Mouse (Mus musculus): ENCODE data around the gene Ppard.
A peak's percentile ranks its signal among the peaks of the same experiment; 100 is the strongest.

Gene Ppard

DNA sequence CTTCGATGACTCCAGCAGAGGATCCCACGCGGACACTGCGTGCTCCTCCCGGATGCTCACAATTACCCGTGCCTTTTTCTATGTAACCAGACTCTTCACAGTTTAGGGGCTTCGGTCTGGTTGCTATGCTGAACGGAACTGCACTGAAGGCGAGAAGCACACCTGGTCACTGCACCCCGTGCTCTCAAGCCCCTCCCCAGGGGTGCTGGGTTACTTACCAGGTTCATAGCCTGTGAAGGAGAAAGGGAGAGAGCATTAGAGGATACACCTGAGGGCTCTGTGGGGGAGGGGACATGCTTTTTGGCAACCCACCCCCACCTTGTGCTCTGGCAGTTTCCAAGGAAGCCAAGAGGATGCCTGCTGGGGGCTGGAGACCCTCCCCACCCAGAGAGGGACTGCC is 102.8 kb downstream of the Ppard start:
- DNase-seq (ENCODE audit: low read depth, low spot score): no peak

DNA sequence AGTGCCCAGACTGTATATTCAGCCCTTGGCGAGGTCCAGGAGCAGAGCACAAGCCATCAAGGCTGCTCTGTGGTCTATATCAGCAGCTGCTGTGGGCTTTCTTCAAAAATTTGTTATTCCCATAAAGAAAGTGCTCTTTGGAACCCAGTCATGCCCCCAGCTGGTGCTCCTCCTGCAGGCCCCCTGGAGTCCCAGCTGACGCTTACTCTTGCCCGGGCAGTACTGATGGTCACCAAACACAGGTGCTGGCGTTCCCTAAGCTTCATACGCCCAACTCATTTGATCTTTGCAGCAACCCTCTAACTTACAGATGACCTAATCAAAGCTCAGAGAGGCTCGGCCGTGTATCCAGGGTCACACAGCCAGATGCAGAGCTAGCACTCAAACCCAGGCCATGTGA is 105.0 kb downstream of the Ppard start:
- no peak for DNase-seq (ENCODE audit: low read depth, low spot score)

DNA sequence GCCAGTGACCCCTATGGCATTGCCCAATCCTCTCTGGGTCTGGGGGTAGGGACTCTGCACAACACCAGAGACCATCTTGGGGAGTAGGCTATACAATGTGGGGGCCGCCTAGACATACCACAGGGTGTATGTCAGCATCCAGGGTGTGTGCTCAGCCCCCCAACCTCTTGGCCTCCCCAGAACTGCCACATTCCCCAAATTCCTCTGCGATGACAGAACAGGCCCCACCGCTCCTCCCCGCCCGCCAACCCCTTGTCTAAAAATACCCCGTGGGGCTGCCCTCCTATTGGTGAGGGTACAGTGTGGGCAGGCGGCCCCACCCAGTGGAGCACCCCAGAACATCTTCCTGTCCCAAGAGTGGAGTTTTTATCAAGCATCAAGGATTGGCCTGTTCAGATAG is 108.1 kb downstream of the Ppard start:
- no peak for DNase-seq (ENCODE audit: low read depth, low spot score)

DNA sequence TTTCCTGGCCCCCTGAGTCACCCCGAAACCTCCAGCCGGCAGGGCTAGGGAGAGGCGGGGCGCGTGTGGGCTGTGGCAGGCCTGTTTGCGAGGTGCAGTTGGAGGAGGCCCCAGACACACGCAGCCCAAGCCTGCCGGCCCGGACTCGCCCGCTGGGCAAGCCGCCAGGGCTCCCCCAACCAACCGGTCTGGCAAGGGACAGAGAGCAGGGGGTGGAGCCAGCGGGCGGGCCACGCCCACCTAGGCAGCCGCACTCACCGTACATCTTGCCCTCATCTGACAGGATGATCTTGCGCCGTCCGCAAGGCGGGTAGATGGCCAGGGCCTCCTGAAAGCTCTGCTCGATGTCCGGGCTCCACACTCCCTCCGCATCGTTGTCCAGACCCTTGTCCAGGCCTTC is 108.6 kb downstream of the Ppard start:
- peak; percentile 58 for DNase-seq (ENCODE audit: low read depth, low spot score)

DNA sequence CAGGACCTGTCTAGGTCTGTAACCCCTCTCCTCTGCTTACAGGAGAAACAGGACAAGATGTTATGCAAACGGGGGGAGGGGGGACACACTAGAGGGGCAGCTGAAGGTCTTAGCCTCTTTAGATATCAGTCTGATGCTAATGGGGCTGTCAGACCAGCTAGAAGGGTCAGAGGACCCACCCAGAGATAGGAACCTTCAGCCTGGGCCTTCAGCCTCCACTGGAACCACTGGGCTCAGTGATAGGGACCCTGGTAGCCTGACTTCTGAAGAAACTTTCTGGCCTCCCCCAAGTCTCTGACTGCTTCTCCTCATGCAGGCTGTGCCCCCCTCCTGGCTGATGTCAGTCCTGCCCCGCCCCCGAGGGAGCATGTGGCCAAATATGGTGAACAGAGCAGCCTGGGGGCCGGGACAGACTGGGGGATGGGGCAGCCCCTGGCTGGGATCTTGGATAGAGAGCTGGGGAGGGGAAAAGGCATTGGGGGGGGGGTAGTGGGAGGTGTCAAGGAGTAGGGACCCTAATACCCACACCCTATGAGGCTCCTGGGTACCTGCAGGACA is 111.6 kb downstream of the Ppard start:
- DNase-seq (ENCODE audit: low read depth, low spot score): no peak

DNA sequence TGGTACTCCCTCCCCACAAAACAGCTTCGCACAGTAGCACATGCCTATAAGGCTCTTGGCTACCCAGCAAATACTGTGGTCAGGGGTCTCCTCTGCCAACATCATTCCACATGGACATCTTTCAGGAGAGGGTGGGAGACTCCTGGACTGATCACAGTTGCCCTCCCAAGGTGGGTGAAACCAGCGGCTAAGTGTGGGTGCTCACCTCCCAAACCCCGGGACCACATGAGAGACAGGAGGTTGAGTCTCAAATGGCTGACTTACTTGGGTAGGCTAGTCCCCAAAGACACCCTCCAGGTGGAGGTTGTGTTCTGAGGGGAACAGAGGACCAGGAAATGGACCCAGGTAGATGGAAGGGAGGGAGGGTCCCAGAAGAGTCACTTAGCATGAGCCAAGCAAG is 112.2 kb downstream of the Ppard start:
- no peak for DNase-seq (ENCODE audit: low read depth, low spot score)

DNA sequence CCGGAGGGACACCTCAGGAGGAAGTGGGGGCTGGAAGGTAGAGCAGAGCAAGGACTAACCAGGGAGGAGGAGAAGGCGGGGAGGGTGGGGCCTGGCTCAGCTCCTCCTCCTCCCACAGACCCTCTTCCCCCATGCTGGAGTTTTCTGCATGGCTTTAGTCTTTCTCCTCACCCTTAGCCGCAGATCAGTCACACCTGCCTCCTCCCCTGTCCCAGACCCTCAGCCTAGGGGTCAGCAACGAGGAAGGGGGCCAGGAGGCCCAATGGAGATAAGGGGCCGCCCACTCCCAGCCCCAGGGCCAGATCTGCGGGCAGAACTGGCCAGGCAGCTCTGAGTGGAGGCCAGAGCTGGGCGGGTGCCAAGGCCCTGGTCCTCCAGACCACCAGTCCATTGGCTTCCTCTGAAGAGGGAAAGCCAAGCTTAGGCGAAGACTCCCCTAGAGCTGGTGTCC is 112.8 kb downstream of the Ppard start:
- DNase-seq (ENCODE audit: low read depth, low spot score): no peak

DNA sequence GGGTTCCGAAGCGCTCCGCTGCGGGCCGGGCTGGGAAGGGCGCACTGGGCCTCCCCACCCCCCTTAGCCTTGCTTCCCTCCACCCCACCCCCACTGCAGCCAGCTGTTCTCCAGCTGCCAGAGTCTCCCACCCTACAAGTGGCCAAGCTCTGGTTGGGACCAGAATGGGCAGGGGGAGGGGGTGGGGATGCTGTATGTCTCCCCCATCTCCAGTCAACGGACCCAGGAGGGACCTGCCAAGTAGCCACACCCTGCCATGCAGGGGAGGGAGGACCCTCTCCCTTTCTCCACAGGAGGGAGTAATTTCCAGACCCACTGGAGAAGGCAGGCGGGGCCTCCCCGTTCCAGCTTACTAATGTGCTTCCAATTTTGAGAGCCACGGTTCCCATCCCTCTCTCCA is 113.4 kb downstream of the Ppard start:
- DNase-seq (ENCODE audit: low read depth, low spot score): no peak

DNA sequence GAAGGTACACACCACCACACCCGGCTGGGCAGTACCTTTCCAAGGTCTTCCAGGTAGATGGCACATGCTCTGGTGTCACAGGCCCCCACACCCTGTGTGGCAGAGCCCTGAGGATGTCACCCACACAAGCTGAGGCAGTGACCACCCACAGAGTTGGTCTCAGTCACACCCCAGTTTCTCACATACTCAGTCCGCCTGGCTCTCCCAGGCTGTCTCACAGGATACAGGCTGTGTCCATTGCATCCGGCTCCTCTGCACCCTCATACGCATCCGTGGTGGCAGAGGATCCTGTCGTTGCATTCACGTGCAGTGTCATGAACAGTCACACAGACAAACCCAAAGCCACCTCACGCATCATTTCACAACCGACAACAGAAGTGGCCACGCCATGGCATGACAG is 114.8 kb downstream of the Ppard start:
- no peak for DNase-seq (ENCODE audit: low read depth, low spot score)

DNA sequence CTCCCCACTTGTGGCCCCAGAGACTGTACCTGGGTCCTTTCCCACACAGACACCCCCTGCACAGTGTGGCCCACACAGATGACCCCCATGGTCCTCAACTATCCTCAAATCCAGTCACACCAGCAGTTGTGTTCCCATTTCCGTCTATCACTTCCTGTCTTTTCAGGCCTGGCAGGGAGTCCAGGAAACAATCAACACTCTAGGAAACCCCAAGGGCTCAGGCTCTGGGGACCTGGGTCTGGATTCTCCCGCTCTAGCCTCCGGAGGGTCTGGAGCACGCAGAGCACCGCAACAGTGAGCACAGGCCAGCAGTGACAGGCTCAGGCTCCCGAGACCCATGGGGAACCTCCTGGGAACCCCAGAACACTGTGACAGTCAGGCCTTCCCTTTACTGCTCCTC is 115.7 kb downstream of the Ppard start:
- no peak for DNase-seq (ENCODE audit: low read depth, low spot score)

DNA sequence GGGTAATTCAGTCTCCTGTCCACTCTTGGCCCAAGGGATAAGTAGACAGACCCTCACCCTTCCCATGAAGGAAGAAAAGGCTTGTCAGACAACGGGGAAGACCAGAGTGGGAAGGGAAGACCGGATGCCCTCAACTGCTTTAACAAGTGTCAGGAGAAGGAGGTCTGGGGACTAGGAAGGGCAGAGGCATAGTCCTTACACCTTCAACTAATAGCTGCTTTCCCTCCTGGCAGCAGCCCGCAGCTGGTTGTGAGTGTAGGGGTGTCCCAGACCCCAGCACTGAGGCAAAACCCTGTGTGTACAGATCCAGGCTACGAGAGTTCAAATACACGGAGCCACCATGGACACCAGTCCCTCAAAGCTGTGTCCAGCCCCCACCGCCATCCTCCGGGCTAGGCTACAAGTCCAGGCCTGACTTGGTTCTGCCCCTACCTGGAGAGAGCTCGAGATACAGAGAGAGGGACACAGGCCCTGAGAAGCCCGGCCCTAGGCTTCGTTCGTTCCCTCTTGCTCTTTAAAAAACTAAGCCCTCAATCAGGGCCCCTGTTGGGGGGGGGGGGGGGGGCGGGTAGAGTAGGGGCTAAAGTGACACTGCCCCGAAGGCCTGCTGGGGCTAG is 116.9 kb downstream of the Ppard start:
- no peak for DNase-seq (ENCODE audit: low read depth, low spot score)

DNA sequence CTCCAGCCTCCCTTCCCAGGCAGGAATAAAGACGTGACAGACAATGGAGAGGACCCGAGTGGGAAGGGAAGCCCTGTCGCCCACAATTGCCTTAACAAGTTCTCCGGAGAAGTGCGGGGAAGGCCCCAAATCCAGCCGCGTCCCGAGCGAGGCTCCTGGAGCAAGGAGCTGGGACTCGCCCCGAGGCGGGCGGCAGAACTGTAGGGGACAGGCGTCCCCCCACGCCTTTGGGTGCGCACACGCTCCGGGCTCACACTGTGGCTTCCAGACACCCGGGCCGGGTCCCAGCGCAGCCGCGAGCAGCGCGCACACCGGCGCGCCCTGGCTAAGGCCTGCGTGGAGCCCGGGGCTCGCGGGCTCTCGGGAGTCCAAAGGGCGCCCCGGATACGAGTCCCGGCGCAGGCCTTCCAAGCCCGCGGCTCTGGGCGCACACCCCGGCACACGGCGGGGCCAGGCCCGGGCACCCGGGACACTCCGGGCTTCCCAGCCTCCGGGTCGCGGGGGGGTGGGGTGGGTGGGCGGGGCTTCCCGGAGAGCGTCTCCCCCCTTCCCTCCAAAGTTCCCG is 117.5 kb downstream of the Ppard start:
- no peak for DNase-seq (ENCODE audit: low read depth, low spot score)

DNA sequence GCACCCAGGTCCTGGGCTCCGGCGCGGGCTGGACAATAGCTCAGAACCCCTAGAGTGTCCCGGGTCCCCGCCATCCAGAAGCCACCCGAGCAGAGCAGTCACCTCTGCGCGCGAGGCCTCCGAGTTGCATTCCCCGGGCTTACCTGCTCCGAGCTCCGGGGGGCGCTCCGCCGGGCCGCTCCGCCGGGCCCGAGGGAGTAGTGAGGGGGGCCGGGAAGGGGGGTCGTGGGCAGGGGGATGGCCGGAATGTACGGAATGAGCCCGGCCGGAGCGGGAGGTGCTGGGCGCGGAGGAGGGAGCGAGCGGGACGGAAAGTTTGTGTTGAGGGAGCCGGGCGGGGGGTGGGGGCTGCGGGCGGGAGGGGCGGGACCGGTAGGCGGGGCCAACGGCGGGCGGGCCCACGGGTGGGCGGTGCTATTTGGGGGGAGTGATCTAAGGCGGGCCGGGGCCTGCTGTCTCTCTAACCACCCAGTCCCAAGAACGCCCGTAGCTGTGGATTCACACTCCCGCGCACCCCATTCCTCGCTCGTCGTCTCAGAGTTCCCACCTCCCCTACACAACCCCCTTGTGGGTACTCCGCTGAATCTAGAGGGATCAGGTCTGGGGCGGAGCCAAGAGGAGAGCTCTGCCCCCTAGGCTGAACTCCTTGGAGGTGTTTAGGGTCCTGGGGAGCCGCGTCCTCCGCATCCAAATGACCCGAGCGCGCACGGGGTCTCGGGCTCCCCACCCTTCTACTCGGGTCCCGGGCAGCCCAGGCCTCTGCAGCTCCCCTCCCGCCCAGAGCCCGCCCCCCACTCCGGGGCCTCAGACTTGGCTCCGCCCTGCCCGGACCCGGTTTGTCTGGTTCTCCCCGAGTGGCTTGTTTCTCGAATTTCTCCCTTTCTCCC is 118.2 kb downstream of the Ppard start, which contains the start of gene Tead3:
Tead3 (minus strand) TSS at position 352 of the 887 bp plus-strand sequence.
- DNase-seq (ENCODE audit: low read depth, low spot score): peak; percentile 62
